Mouse (Mus musculus): ENCODE results near the gene Mc1r.

- TF ChIP-seq POLR2A (IDR thresholded peaks at IDR 0.05; ENCODE audit: control insufficient read depth, low read depth, low read length) (no peak), CTCF (IDR thresholded peaks at IDR 0.05; ENCODE audit: control insufficient read depth, insufficient read depth, insufficient replicate concordance, low read depth, low read length) (no peak)
These were observed 4.1 kb upstream of the Mc1r start for GRCm38 (mm10) chr8:123402730-123403326.

Measured in testis, adult 2 months (tissue).